Mouse (Mus musculus): ENCODE measurements at regions not wholly inside any gene's neighbourhood (a gene's known extent, or its start where the extent isn't known, plus 50 kb on each side); places are given as distances from the start of the nearest gene placed in this dataset.
A peak's percentile ranks its signal among the peaks of the same experiment; 100 is the strongest.

- Histone ChIP-seq H3K27me3 (no peaks in the 10 kb centered on the region), H3K4me1 (replicated peaks) (peaks cover 15% of the 10 kb centered on the region), H3K36me3 (no peaks in the 10 kb centered on the region), H3K9me3 (no peaks in the 10 kb centered on the region), H3K9ac (replicated peaks) (no peak overlapping the region), H3K4me3 (replicated peaks) (no peak overlapping the region), H3K4me2 (no peak overlapping the region), H3K27ac (no peak overlapping the region)
- no peak for ATAC-seq (ENCODE audit: insufficient number of reproducible peaks, insufficient read depth, low FRiP score, low TSS enrichment, low read depth)
- 59% methylated on average over 6 of the region's 6 CpGs for WGBS
Observed at GRCm38 (mm10) chr12:71549336-71549735, 239.7 kb downstream of the Dact1 start.

GRCm38 (mm10) chr12:71554212-71554611 lies 244.5 kb downstream of the Dact1 start:
- Histone ChIP-seq H3K36me3 (no peaks in the 10 kb centered on the region), H3K9ac (replicated peaks) (no peak overlapping the region), H3K27ac (no peak overlapping the region), H3K27me3 (no peaks in the 10 kb centered on the region), H3K4me1 (replicated peaks) (peaks cover 2% of the 10 kb centered on the region; the same call in 1 of the 2 replicates), H3K4me2 (no peak overlapping the region), H3K9me3 (no peaks in the 10 kb centered on the region), H3K4me3 (replicated peaks) (no peak overlapping the region)
- ATAC-seq (ENCODE audit: insufficient number of reproducible peaks, insufficient read depth, low FRiP score, low TSS enrichment, low read depth) = no peak
- 67% methylated on average over 2 of the region's 2 CpGs for WGBS

DNA sequence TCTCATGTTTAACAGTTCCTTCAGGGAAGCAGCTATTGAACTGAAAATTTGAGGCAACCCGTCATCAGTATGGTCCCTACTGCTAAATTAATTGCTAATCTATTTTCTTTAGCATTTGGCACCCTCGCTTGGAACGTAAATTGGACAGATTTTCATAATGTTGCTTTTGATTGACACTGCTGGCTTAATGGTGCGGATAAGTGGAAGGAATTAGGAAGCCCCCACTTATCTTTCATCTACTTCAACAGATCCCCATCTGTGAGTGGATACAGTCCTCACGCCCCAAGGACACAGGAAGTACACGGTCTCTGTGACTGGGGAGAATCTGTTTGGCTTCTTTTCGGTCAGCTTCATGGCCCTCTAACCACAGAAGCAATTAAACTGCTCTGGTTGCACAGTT lies 251.6 kb downstream of the Dact1 start:
- peaks cover 5% of the 10 kb centered on the region; the same call in 1 of the 2 replicates for H3K27me3 ChIP-seq
- H3K9ac ChIP-seq (replicated peaks) = no peak overlapping the region
- H3K36me3 ChIP-seq = no peaks in the 10 kb centered on the region
- ATAC-seq (ENCODE audit: insufficient number of reproducible peaks, insufficient read depth, low FRiP score, low TSS enrichment, low read depth) = no peak
- no peaks in the 10 kb centered on the region for H3K9me3 ChIP-seq
- no peak overlapping the region for H3K27ac ChIP-seq
- no peaks in the 10 kb centered on the region for H3K4me1 ChIP-seq (replicated peaks)
- no peak overlapping the region for H3K4me2 ChIP-seq
- 66% methylated on average over 7 of the region's 7 CpGs for WGBS
- no peak overlapping the region for H3K4me3 ChIP-seq (replicated peaks)

GRCm38 (mm10) chr12:71561918-71562572 lies 252.4 kb downstream of the Dact1 start:
- Histone ChIP-seq H3K36me3 (no peaks in the 10 kb centered on the region), H3K4me3 (replicated peaks) (no peak overlapping the region), H3K4me1 (replicated peaks) (no peaks in the 10 kb centered on the region), H3K27me3 (peaks cover 5% of the 10 kb centered on the region; the same call in 1 of the 2 replicates), H3K9ac (replicated peaks) (no peak overlapping the region), H3K4me2 (no peak overlapping the region), H3K9me3 (no peaks in the 10 kb centered on the region), H3K27ac (no peak overlapping the region)
- 88% methylated on average over 8 of the region's 8 CpGs for WGBS
- ATAC-seq (ENCODE audit: insufficient number of reproducible peaks, insufficient read depth, low FRiP score, low TSS enrichment, low read depth) = no peak

DNA sequence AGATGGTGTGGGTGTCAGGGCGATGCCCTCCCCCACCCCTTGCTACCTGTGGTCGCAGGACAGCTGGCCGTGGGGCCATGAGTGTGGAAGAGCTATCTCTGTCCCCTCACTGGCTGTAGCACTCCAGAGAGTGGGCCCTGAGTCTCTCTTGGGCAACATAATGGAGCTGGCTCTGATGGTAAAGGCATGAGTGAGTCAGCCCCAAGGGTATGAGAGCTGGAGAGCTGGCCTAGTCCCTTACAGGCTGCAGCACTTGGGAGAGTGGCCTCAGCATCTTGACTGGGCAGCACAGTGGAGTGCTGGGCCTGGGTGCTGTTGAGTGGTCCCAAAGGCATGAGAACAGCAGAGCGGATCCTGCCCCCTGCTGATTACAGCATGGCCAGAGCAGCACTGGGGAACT lies 253.5 kb downstream of the Dact1 start:
- H3K27me3 ChIP-seq = peaks cover 5% of the 10 kb centered on the region; the same call in 1 of the 2 replicates
- no peak overlapping the region for H3K9ac ChIP-seq (replicated peaks)
- H3K27ac ChIP-seq = no peak overlapping the region
- H3K4me2 ChIP-seq = no peak overlapping the region
- 89% methylated on average over 4 of the region's 4 CpGs for WGBS
- no peak; the same call in 1 of the 2 replicates for ATAC-seq (ENCODE audit: insufficient number of reproducible peaks, insufficient read depth, low FRiP score, low TSS enrichment, low read depth)
- no peaks in the 10 kb centered on the region for H3K36me3 ChIP-seq
- no peaks in the 10 kb centered on the region for H3K9me3 ChIP-seq
- H3K4me3 ChIP-seq (replicated peaks) = no peak overlapping the region
- no peaks in the 10 kb centered on the region for H3K4me1 ChIP-seq (replicated peaks)

GRCm38 (mm10) chr12:71566371-71566770 lies 256.7 kb downstream of the Dact1 start:
- Histone ChIP-seq H3K9me3 (no peaks in the 10 kb centered on the region), H3K4me2 (no peak overlapping the region), H3K27me3 (peaks cover 5% of the 10 kb centered on the region; the same call in 1 of the 2 replicates), H3K36me3 (no peaks in the 10 kb centered on the region), H3K9ac (replicated peaks) (no peak overlapping the region), H3K4me3 (replicated peaks) (no peak overlapping the region), H3K27ac (no peak overlapping the region), H3K4me1 (replicated peaks) (peaks cover 9% of the 10 kb centered on the region; the same call in 1 of the 2 replicates)
- 85% methylated on average over 3 of the region's 3 CpGs for WGBS
- ATAC-seq (ENCODE audit: insufficient number of reproducible peaks, insufficient read depth, low FRiP score, low TSS enrichment, low read depth) = no peak

DNA sequence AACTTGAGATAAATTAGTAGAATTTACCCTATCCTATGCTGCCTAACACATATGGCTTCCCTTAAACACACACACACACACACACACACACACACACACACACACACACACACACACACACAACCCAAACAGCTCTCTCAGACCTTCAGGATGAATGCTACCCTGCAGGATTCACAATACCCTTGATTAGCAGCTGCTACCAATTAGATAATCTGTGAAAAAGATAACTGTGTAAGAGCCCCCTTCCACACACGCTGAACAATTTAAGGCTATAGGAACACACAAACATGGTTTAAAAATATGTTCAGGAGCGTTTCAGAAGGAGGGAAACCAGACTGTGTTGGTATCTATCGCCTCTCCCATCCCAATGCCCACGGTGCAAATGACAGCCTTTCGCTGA lies 258.6 kb downstream of the Dact1 start:
- Histone ChIP-seq H3K4me2 (no peak overlapping the region), H3K36me3 (no peaks in the 10 kb centered on the region), H3K4me3 (replicated peaks) (no peak overlapping the region), H3K27me3 (no peaks in the 10 kb centered on the region; the same call in 1 of the 2 replicates), H3K27ac (no peak overlapping the region), H3K9me3 (no peaks in the 10 kb centered on the region), H3K9ac (replicated peaks) (no peak overlapping the region), H3K4me1 (replicated peaks) (peaks cover 15% of the 10 kb centered on the region)
- WGBS = 77% methylated on average over 5 of the region's 5 CpGs
- no peak for ATAC-seq (ENCODE audit: insufficient number of reproducible peaks, insufficient read depth, low FRiP score, low TSS enrichment, low read depth)

DNA sequence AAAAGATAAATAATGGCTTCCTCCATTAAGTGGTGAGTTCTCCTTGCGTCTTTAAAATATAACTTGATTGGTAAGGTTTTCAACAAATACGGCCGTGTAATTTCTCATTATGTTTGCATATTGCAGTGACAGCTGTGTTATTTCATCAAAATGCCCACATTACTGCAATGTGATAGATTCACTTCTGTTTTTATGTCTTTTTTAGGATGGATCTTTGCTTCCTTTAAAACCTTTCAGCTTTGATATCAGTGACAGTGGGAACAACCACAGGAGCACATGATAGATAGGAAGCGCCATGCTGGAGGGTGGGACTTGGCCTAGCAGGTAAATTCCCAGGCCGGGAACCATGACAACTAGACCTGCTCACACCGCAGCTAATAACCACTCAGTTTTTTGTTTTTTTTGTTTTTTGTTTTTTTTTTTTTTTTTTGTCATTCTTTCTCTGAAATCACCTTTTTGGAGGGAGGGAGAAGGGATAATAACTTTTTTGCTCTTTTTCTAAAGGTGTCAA lies 259.3 kb downstream of the Dact1 start:
- Histone ChIP-seq H3K27me3 (no peaks in the 10 kb centered on the region; the same call in 1 of the 2 replicates), H3K9me3 (no peaks in the 10 kb centered on the region), H3K36me3 (no peaks in the 10 kb centered on the region), H3K4me1 (replicated peaks) (peaks cover 15% of the 10 kb centered on the region), H3K9ac (replicated peaks) (no peak overlapping the region), H3K27ac (no peak overlapping the region), H3K4me3 (replicated peaks) (no peak overlapping the region), H3K4me2 (no peak overlapping the region)
- 83% methylated on average over 6 of the region's 6 CpGs for WGBS
- ATAC-seq (ENCODE audit: insufficient number of reproducible peaks, insufficient read depth, low FRiP score, low TSS enrichment, low read depth) = no peak

- ATAC-seq (ENCODE audit: insufficient number of reproducible peaks, insufficient read depth, low FRiP score, low TSS enrichment, low read depth) = no peak
Observed at GRCm38 (mm10) chr12:71569662-71570061, 260.0 kb downstream of the Dact1 start.

GRCm38 (mm10) chr12:71570116-71570515 lies 260.4 kb downstream of the Dact1 start:
- Histone ChIP-seq H3K36me3 (no peaks in the 10 kb centered on the region), H3K9ac (replicated peaks) (no peak overlapping the region), H3K4me1 (replicated peaks) (peaks cover 15% of the 10 kb centered on the region), H3K4me3 (replicated peaks) (no peak overlapping the region), H3K9me3 (no peaks in the 10 kb centered on the region), H3K27ac (peak overlapping the region; percentile 69; the same call in 1 of the 2 replicates), H3K4me2 (no peak overlapping the region), H3K27me3 (no peaks in the 10 kb centered on the region; the same call in 1 of the 2 replicates)
- ATAC-seq (ENCODE audit: insufficient number of reproducible peaks, insufficient read depth, low FRiP score, low TSS enrichment, low read depth) = no peak
- 81% methylated on average over 2 of the region's 2 CpGs for WGBS

More at GRCm38 (mm10) chr12:71569662-71570061, 260.0 kb downstream of the Dact1 start:
- H3K9ac ChIP-seq (replicated peaks) = no peak overlapping the region
- H3K27me3 ChIP-seq = no peaks in the 10 kb centered on the region; the same call in 1 of the 2 replicates
- H3K36me3 ChIP-seq = no peaks in the 10 kb centered on the region
- H3K27ac ChIP-seq = peak overlapping the region; percentile 69; the same call in 1 of the 2 replicates
- no peak overlapping the region for H3K4me2 ChIP-seq
- no peaks in the 10 kb centered on the region for H3K9me3 ChIP-seq
- H3K4me3 ChIP-seq (replicated peaks) = no peak overlapping the region
- WGBS = 30% methylated on average over 12 of the region's 12 CpGs
- peaks cover 15% of the 10 kb centered on the region for H3K4me1 ChIP-seq (replicated peaks)

GRCm38 (mm10) chr12:71572833-71573446 lies 257.9 kb upstream of the Daam1 start:
- Histone ChIP-seq H3K9me3 (no peaks in the 10 kb centered on the region), H3K4me2 (no peak overlapping the region), H3K4me1 (replicated peaks) (peaks cover 22% of the 10 kb centered on the region), H3K27ac (no peak overlapping the region), H3K9ac (replicated peaks) (no peak overlapping the region; the same call in 1 of the 2 replicates), H3K27me3 (no peaks in the 10 kb centered on the region), H3K36me3 (no peaks in the 10 kb centered on the region), H3K4me3 (replicated peaks) (no peak overlapping the region)
- 52% methylated on average over 14 of the region's 14 CpGs for WGBS
- no peak for ATAC-seq (ENCODE audit: insufficient number of reproducible peaks, insufficient read depth, low FRiP score, low TSS enrichment, low read depth)

All from limb, embryonic 12.5 days (tissue).